Mouse (Mus musculus): Measurements from ENCODE around the gene Litaf.

The Litaf gene

DNA sequence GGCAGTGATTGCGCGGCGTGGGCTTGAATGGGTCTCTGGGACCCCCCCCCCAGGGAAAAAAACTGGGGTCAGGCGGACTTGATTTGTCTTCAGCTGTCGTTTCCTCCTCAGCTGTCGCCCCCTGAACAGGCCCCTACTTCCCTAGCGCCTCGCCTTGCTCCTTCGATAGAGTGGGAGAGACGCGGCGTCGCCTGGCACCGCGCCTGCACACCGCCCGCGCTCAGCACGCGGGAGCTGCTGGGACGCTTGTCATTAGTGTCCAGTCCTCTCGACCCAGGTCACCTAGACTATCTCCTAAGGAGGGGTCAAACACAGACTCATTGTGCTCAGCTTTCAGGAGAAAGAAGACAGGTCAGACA lies 855 bp upstream of the Litaf start:
- no peak for DNase-seq (ENCODE audit: low read depth, low spot score)

- no peak for DNase-seq (ENCODE audit: low read depth, low spot score)
These were observed 526 bp downstream of the Litaf start for GRCm38 (mm10) chr16:11065431-11065830.

- no peak for DNase-seq (ENCODE audit: low read depth, low spot score)
These were observed 1.2 kb downstream of the Litaf start for GRCm38 (mm10) chr16:11064742-11065141.

GRCm38 (mm10) chr16:11064341-11064740 lies 1.6 kb downstream of the Litaf start:
- DNase-seq (ENCODE audit: low read depth, low spot score) = no peak

DNA sequence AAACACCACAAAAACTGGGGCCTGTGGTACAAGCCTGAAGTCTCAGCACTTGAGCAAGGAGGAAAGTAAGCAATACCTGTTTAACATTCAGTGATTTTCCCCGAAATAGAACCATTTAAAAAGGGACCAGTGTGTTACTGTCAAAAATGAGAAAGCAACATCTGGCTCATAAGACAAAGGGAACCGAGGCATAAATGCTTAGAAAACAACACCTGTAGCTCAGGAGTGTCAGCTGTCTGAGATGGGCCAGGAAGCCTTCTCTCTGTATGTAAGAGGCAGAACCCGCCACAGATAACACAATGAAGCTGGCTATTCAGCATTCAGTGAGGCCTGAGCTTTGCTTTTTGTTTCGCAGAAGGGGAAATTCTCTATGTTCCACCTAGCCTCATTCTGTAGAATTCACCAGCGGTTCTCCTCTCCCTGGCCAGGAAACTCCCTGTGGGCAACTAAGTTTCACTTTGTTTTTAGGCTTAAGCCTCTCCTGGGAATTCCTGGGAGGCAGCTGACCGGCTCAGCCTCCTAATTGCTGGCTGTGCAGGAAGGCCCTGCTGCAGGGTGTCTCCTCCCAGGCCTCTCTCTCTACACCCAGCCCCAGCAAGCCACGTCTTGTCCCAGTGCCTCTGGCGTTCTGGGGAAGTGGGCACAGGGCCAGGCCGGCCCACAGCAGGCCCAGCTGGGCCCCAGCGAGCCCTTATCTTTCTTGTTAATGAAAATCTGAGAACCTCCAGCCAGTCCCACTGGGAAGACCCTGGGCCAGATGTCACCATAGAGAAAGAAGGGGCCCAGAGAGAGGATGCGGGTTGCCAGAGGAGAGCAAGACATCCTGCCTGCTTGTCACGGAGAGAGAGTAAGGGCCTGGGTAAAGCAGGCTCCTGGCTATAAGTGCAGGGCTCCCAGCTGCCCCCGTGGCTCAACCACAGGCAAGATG lies 2.9 kb downstream of the Litaf start:
- DNase-seq (ENCODE audit: low read depth, low spot score) = peak; percentile 68

DNA sequence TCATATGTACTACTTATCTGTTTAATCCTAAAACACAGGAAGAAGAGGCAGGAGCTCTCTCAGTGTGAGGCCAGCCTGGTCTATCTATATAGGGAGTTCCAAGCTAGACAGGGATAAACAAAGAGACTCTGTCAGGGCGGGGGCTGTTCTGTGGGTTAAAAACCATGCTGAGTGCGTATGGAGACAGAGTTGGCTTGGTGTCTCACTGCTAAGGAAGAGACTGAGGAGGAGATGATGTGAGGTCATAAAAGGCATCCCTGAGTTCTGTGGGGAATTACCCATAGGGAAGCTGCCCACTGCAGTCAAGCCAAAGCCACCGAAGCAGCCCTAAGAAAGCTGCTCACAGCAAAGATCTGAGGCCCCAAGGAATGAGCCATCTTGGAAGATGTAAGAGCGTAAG lies 5.3 kb downstream of the Litaf start, which contains the start of gene Snn:
Gene Snn (plus strand): TSS at position 301 of the 400 bp plus-strand sequence.
- DNase-seq (ENCODE audit: low read depth, low spot score) = no peak

GRCm38 (mm10) chr16:11055916-11056315 lies 10.0 kb downstream of the Litaf start:
- no peak for DNase-seq (ENCODE audit: low read depth, low spot score)

DNA sequence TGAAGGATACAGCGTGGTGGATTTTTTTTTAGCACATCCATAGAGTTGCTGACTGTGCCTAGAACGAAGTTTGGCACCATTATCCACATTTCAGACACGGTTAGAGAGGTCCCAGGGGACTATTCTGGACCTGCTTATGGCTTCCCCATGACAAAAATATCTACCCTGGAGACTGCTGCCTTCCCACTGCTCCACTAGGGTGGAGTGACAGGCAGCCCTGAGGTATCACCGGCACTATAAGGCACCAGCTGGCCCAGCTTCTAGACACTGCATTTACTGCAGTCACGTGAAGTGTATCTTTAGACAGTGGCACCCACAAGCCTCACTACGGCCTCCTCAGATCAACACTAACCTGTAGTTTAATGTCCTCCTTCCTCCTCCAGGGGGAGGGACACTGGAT lies 11.1 kb downstream of the Litaf start:
- DNase-seq (ENCODE audit: low read depth, low spot score) = no peak

GRCm38 (mm10) chr16:11054409-11054808 lies 11.5 kb downstream of the Litaf start:
- DNase-seq (ENCODE audit: low read depth, low spot score) = no peak

- no peak for DNase-seq (ENCODE audit: low read depth, low spot score)
These were observed 14.8 kb downstream of the Litaf start for GRCm38 (mm10) chr16:11051134-11051533.

GRCm38 (mm10) chr16:11050226-11050625 lies 15.7 kb downstream of the Litaf start:
- no peak for DNase-seq (ENCODE audit: low read depth, low spot score)

- DNase-seq (ENCODE audit: low read depth, low spot score) = no peak
These were observed 18.8 kb downstream of the Litaf start for GRCm38 (mm10) chr16:11047130-11047529.

GRCm38 (mm10) chr16:11046437-11046836 lies 19.5 kb downstream of the Litaf start:
- DNase-seq (ENCODE audit: low read depth, low spot score) = no peak

- no peak for DNase-seq (ENCODE audit: low read depth, low spot score)
These were observed 22.7 kb downstream of the Litaf start for GRCm38 (mm10) chr16:11043239-11043638.

GRCm38 (mm10) chr16:11040603-11041002 lies 25.4 kb downstream of the Litaf start:
- DNase-seq (ENCODE audit: low read depth, low spot score) = no peak

- peak; percentile 82 for DNase-seq (ENCODE audit: low read depth, low spot score)
These were observed 30.0 kb downstream of the Litaf start for GRCm38 (mm10) chr16:11035790-11036431.

DNA sequence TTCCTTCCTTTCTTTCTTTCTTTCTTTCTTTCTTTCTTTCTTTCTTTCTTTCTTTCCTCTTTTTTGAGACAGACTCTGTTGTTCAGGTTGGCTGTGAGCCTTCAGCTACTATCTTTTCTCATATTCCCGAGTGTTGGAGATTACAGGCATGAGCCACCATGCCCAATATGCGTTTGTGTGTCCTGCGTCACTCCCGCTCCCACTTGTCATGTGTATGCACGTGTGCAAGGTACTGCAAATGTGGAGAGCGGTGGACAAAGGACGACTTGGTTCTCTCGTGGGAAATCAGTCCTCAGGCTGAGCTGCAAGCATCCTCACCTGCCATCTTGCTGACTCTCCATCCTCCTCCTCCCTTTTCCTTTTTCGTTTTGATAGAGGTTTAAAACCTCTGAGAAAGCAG lies 30.7 kb downstream of the Litaf start:
- DNase-seq (ENCODE audit: low read depth, low spot score) = no peak

- DNase-seq (ENCODE audit: low read depth, low spot score) = peak; percentile 84
These were observed 31.7 kb downstream of the Litaf start for GRCm38 (mm10) chr16:11034193-11034803.

- no peak for DNase-seq (ENCODE audit: low read depth, low spot score)
These were observed 34.6 kb downstream of the Litaf start for GRCm38 (mm10) chr16:11031320-11031719.

GRCm38 (mm10) chr16:11030844-11031243 lies 35.1 kb downstream of the Litaf start:
- DNase-seq (ENCODE audit: low read depth, low spot score) = no peak

GRCm38 (mm10) chr16:11028206-11028605 lies 37.8 kb downstream of the Litaf start:
- DNase-seq (ENCODE audit: low read depth, low spot score) = no peak

- DNase-seq (ENCODE audit: low read depth, low spot score) = no peak
These were observed 41.1 kb downstream of the Litaf start for GRCm38 (mm10) chr16:11024841-11025240.
